Mouse (Mus musculus) cerebellum, adult 8-10 months (tissue): Measurements from ENCODE around the gene Dnajb14.
"Not testable (repeated sequence)": the region's sequence is repeated elsewhere in the genome, so short reads cannot be mapped to it uniquely, and the experiment has no call there.

ENCODE experiments used
- DNase-seq: peaks from one replicate; pipeline ENCODE4 v3.0.0; 2022

The Dnajb14 gene

DNA sequence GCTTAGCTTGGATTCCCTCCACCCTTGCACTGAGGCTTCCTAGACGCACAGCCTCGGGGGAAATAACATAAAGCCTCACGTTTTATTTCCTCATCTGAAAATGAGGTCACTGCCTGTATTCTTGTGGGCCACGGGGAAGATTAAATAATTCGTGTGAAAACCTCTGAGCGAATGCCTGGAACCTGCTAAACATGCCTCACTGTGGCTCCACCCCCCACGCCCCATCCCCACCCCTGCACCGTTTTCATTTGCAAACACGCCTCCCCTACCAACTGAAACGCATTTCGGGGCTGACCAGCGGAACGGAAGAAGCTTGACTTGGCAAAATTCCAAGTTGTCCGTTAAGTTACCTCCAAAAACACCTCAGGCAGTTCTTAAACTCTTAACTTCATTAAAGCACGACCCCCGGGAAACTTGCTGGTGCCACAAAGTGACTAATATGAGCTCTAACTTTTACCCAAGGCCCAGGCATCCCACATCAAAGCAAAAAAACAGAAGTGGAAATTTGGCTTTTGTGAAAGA lies 88.1 kb downstream of the Dnajb14 start:
- DNase-seq = no peak

DNA sequence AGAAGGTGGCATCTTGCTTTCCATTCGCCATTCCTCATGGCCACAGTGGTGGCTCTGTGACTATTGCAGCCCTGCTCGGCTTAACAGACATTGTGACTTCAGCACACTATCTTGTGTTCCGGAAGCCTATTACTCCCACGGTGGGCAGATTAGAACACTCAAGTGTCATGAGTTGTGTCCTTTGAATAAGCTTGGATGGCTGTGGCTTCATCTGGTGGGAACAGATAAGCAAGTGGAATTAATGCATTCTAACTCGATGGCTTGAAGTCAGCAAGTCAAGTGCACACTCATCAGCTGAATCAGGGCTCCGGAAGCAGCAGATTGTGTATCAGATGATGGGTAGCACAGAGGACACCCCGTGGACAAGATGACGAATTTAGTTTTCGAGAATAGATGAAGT lies 90.4 kb downstream of the Dnajb14 start:
- DNase-seq = no peak

DNA sequence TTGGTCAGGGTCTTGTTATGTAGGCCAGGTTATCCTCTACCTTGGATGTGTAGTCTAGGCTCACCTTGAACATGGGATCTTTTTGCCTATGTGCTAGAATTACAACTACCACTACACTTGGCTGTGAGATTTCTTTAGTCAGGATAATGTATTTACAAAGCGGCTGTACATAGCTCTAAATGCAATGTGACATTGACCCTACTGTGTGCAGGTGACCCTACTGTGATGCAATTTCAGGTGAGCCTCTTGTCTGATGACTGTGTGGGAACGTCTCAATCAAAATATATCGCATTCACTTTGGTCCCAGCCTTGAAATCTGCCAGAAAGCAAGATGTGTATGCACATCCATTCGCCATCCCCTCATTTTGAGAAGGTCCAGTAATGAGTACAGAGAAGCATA lies 90.9 kb downstream of the Dnajb14 start:
- DNase-seq = no peak

DNA sequence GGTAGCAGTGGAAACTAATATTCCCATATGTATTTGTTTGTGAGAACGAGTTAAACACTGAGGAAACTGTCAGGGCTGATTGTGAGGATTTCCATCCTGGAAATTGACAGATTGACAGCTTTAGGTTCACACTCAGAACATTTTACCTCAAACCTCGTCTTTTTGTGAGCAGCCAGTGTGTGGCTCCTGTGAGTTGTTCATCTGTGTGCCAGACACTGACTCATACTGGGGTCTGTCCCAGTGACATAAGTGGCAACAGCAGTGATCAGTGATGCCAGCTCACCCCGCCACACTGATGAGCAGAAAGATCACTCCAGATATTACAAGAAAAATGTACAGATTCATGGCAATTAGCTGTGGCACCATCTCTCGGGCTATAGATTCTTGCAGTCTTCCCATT lies 92.0 kb downstream of the Dnajb14 start:
- no peak for DNase-seq

DNA sequence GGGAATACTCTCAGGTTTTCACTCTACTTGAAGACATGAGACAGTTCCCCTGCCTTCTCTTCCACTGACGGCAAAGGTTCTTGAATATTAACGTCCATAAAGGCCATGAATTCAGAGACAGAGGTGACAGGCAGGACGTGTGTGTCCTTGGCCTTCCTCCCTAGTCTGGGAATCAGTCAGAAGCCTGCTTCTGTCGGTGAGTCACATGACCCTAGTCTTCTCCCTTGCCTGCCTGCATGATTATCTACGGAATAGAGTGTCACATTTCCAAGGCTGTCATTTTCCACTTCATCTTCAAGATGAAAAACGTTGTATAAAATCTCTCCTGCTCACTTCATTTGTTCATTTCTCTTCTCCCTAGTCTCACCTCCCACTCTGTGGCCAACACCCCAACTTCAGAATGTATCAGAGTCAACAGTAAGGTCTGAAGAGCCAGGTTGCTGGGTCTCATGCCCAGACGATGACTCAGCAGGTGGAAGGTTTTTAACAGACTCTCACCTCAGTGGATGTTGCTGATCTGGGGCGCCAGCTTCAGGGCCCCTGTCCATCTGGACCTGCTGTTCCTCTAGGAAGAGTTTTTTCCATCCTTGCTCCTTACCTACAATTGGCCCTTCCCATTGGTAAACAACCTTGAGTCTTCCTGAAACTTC lies 94.4 kb downstream of the Dnajb14 start:
- peak; percentile 42 for DNase-seq

DNA sequence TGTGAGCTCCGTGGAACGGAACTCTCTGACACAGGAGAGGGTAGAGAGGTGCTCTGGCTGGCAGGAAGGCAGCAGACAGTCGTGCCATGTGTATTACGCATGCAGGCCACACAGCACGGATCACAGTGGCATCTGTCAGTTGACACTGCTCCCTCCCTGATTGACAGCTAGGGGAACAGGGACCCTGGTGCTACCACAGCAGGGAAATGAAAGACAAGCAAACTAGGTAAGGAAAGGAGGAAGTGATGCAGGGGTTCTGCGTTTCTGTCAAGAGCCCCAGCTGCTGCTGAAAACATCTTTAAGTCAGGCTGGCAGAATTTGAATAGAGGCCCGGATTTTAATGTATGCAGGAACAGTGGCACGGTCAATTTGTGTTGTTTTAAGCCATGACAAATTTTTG lies 96.0 kb downstream of the Dnajb14 start:
- DNase-seq = no peak

DNA sequence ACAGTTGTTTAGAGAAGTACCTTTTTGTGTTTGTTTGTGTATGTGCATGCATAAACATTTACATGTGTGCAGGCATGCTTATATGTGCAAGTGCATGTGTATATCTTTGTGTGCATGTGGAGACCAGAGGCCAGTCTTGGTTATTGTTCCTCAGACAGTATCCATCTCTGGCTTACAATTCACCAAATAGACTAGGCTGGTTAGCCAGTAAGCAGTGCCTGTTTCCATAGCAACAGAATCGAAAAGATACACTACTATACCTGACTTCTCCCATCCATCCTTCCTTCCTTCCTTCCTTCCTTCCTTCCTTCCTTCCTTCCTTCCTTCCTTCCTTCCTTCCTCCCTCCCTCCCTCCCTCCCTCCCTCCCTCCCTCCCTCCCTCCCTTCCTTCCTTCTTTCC lies 96.5 kb downstream of the Dnajb14 start:
- DNase-seq = not testable (repeated sequence)
